Mouse (Mus musculus) kidney, embryonic 16.5 days (tissue): ENCODE data around the gene Bag2. TPM values are rescaled to one million over a fixed set of nuclear protein-coding genes. Genes with fewer than 3 reads are reported as not detected.

Source experiments
- ATAC-seq: fragments of 200-750 bp; cut with Nextera tagmentation; 2 replicates; pipeline ENCODE4 v1.8.0; 2017; ENCODE audit warnings: moderate TSS enrichment; ENCODE audit not compliant: low FRiP score, low TSS enrichment
- H3K27ac ChIP-seq: fragments of 300-500 bp; sonication (generic); 2 replicates; pipeline ENCODE4 v1.5.1; 2014; ENCODE audit warnings: low read length
- H3K27me3 ChIP-seq: fragments of 300-500 bp; sonication (generic); 2 replicates; pipeline ENCODE4 v1.6.1; 2014; ENCODE audit warnings: low read length, control low read depth, mixed read lengths; ENCODE audit not compliant: insufficient read depth
- H3K36me3 ChIP-seq: fragments of 300-500 bp; sonication (generic); 2 replicates; pipeline ENCODE4 v1.6.1; 2014; ENCODE audit warnings: low read length, control low read depth, mixed read lengths; ENCODE audit not compliant: insufficient read depth
- H3K4me1 ChIP-seq: fragments of 300-500 bp; sonication (generic); 2 replicates; pipeline ENCODE4 v1.6.1; 2014; ENCODE audit warnings: low read length, control low read depth, mixed read lengths; ENCODE audit not compliant: insufficient read depth
- H3K4me2 ChIP-seq: fragments of 300-500 bp; sonication (generic); replicated peaks from 2 replicates; pipeline ENCODE4 v1.6.1; 2014; ENCODE audit warnings: low read depth, low read length
- H3K4me3 ChIP-seq: fragments of 300-500 bp; sonication (generic); 2 replicates; pipeline ENCODE4 v1.5.1; 2014; ENCODE audit warnings: mild to moderate bottlenecking, low read length
- H3K9ac ChIP-seq: fragments of 300-500 bp; sonication (generic); replicated peaks from 2 replicates; pipeline ENCODE4 v1.6.1; 2014; ENCODE audit warnings: low read length
- H3K9me3 ChIP-seq: fragments of 300-500 bp; sonication (generic); 2 replicates; pipeline ENCODE4 v1.6.1; 2016; ENCODE audit warnings: low read length, control low read depth
- WGBS: fragments of 180-500 bp; shearing (Covaris S2); extraction: QIAGEN DNeasy Blood & Tissue Kit; methylation state at CpG from one replicate; pipeline ENCODE4 v1.1.7; 2014; 5-methylcytosine and 5-hydroxymethylcytosine counted together
- polyA plus RNA-seq: library from polyadenylated mRNA; unstranded; fragments of >200 nt; fragmentation: Nextera tagmentation; extraction: Ambion mirVana; gene quantifications from 2 replicates; pipeline ENCODE4 v1.2.1, GENCODE M21; 2015

Gene Bag2
- polyA plus RNA-seq, 1 experiment from 2014 or later: 105 TPM

GRCm38 (mm10) chr1:33738281-33738680, 19.3 kb downstream of the Bag2 start:
- 92% methylated on average over 11 of the region's 11 CpGs for WGBS
- no peaks in the 10 kb centered on the region for H3K4me1 ChIP-seq
- no peak overlapping the region for H3K27ac ChIP-seq
- no peak for ATAC-seq
- no peak overlapping the region for H3K4me3 ChIP-seq
- H3K36me3 ChIP-seq: peaks cover 57% of the 10 kb centered on the region
- H3K4me2 ChIP-seq: no peak overlapping the region
- H3K27me3 ChIP-seq: no peaks in the 10 kb centered on the region
- H3K9ac ChIP-seq: no peak overlapping the region
- H3K9me3 ChIP-seq: no peaks in the 10 kb centered on the region

- Histone ChIP-seq H3K9ac (no peak overlapping the region), H3K4me1 (no peaks in the 10 kb centered on the region), H3K9me3 (no peaks in the 10 kb centered on the region), H3K4me3 (no peak overlapping the region), H3K27me3 (no peaks in the 10 kb centered on the region), H3K4me2 (no peak overlapping the region), H3K27ac (no peak overlapping the region; the same call in 1 of the 2 replicates), H3K36me3 (peaks cover 48% of the 10 kb centered on the region)
- no peak for ATAC-seq
- WGBS: 78% methylated on average over 5 of the region's 5 CpGs
Measured at GRCm38 (mm10) chr1:33734001-33734685, 23.5 kb downstream of the Bag2 start.

GRCm38 (mm10) chr1:33733044-33733443, 24.6 kb downstream of the Bag2 start:
- ATAC-seq: no peak
- H3K9me3 ChIP-seq: no peaks in the 10 kb centered on the region
- peaks cover 43% of the 10 kb centered on the region for H3K36me3 ChIP-seq
- no peak overlapping the region for H3K4me3 ChIP-seq
- H3K27ac ChIP-seq: no peak overlapping the region
- H3K4me1 ChIP-seq: no peaks in the 10 kb centered on the region
- no peak overlapping the region for H3K9ac ChIP-seq
- H3K4me2 ChIP-seq: no peak overlapping the region
- H3K27me3 ChIP-seq: no peaks in the 10 kb centered on the region
- 87% methylated on average over 9 of the region's 9 CpGs for WGBS

GRCm38 (mm10) chr1:33725086-33725485, 32.5 kb downstream of the Bag2 start:
- no peak for ATAC-seq
- H3K4me3 ChIP-seq: no peak overlapping the region
- H3K4me2 ChIP-seq: no peak overlapping the region
- no peaks in the 10 kb centered on the region for H3K27me3 ChIP-seq
- peaks cover 53% of the 10 kb centered on the region for H3K36me3 ChIP-seq
- H3K4me1 ChIP-seq: peaks cover 7% of the 10 kb centered on the region
- H3K9me3 ChIP-seq: no peaks in the 10 kb centered on the region
- 81% methylated on average over 5 of the region's 5 CpGs for WGBS
- H3K27ac ChIP-seq: no peak overlapping the region
- no peak overlapping the region for H3K9ac ChIP-seq

GRCm38 (mm10) chr1:33724516-33724915, 33.1 kb downstream of the Bag2 start:
- 32% methylated on average over 6 of the region's 6 CpGs for WGBS
- Histone ChIP-seq H3K9ac (no peak overlapping the region), H3K27ac (no peak overlapping the region), H3K36me3 (peaks cover 53% of the 10 kb centered on the region), H3K9me3 (no peaks in the 10 kb centered on the region), H3K4me3 (no peak overlapping the region), H3K27me3 (no peaks in the 10 kb centered on the region), H3K4me1 (peaks cover 7% of the 10 kb centered on the region), H3K4me2 (no peak overlapping the region)
- no peak for ATAC-seq

- no peak for ATAC-seq
- Histone ChIP-seq H3K9me3 (no peaks in the 10 kb centered on the region), H3K27ac (no peak overlapping the region), H3K4me1 (peaks cover 7% of the 10 kb centered on the region), H3K4me3 (peak overlapping the region; percentile 18), H3K27me3 (no peaks in the 10 kb centered on the region), H3K4me2 (peak overlapping the region; percentile 73; the same call in 1 of the 2 replicates), H3K9ac (no peak overlapping the region), H3K36me3 (peaks cover 36% of the 10 kb centered on the region)
- WGBS: 80% methylated on average over 7 of the region's 7 CpGs
Measured at GRCm38 (mm10) chr1:33721020-33721419, 36.6 kb downstream of the Bag2 start.

GRCm38 (mm10) chr1:33720231-33720630, 37.4 kb downstream of the Bag2 start:
- Histone ChIP-seq H3K9ac (peak overlapping the region; percentile 91), H3K4me2 (peak overlapping the region; percentile 73), H3K36me3 (peaks cover 28% of the 10 kb centered on the region), H3K4me3 (peak overlapping the region; percentile 86), H3K4me1 (peaks cover 7% of the 10 kb centered on the region), H3K27me3 (no peaks in the 10 kb centered on the region), H3K27ac (peak overlapping the region; percentile 89), H3K9me3 (no peaks in the 10 kb centered on the region)
- peak; percentile 65 for ATAC-seq
- under 1% methylated on average over 39 of the region's 41 CpGs for WGBS

- H3K9me3 ChIP-seq: no peaks in the 10 kb centered on the region
- H3K9ac ChIP-seq: peak within 1 kb of the TSS; percentile 91
- peak; percentile 97 for ATAC-seq
- WGBS: under 1% methylated on average over 54 of the region's 54 CpGs
- peaks cover 7% of the 10 kb centered on the region for H3K4me1 ChIP-seq
- peak within 1 kb of the TSS; percentile 86 for H3K4me3 ChIP-seq
- H3K27ac ChIP-seq: peak within 1 kb of the TSS; percentile 89
- H3K27me3 ChIP-seq: no peaks in the 10 kb centered on the region
- peak within 1 kb of the TSS; percentile 73 for H3K4me2 ChIP-seq
- H3K36me3 ChIP-seq: peaks cover 23% of the 10 kb centered on the region
Measured at GRCm38 (mm10) chr1:33719733-33720225, 37.8 kb downstream of the Bag2 start, which contains the start of gene Rab23. Gene Rab23 (plus strand): TSS chr1:33719887.

GRCm38 (mm10) chr1:33717636-33718035, 40.0 kb downstream of the Bag2 start:
- no peak overlapping the region for H3K4me3 ChIP-seq
- H3K36me3 ChIP-seq: peaks cover 8% of the 10 kb centered on the region
- H3K27ac ChIP-seq: no peak overlapping the region
- no peaks in the 10 kb centered on the region for H3K9me3 ChIP-seq
- no peak overlapping the region for H3K4me2 ChIP-seq
- 82% methylated on average over 1 of the region's 1 CpGs for WGBS
- ATAC-seq: no peak
- H3K9ac ChIP-seq: no peak overlapping the region
- H3K27me3 ChIP-seq: 0 out of 2 replicates have a peak, but pooled peaks cover 4% of the 10 kb centered on the region
- H3K4me1 ChIP-seq: peaks cover 7% of the 10 kb centered on the region

- no peak overlapping the region for H3K27ac ChIP-seq
- no peaks in the 10 kb centered on the region for H3K36me3 ChIP-seq
- H3K9ac ChIP-seq: no peak overlapping the region
- no peaks in the 10 kb centered on the region for H3K9me3 ChIP-seq
- 0 out of 2 replicates have a peak, but pooled peaks cover 4% of the 10 kb centered on the region for H3K27me3 ChIP-seq
- H3K4me2 ChIP-seq: 0 out of 2 replicates have a peak overlapping the region, but pooled peaks have one; percentile 18
- WGBS: 6% methylated on average over 10 of the region's 10 CpGs
- no peaks in the 10 kb centered on the region for H3K4me1 ChIP-seq
- no peak; the same call in 1 of the 2 replicates for ATAC-seq
- no peak overlapping the region for H3K4me3 ChIP-seq
Measured at GRCm38 (mm10) chr1:33714796-33715195, 42.8 kb downstream of the Bag2 start.
